Mouse (Mus musculus) ES-Bruce4 (cell line): Measurements from ENCODE around the gene Rmnd5a.

Experiments used
- CTCF ChIP-seq: IDR thresholded peaks from one replicate; pipeline ENCODE4 v1.8.1; 2011; ENCODE audit warnings: low read depth, low read length
- EP300 ChIP-seq: IDR thresholded peaks from 2 replicates; pipeline ENCODE4 v1.6.1; 2011; ENCODE audit warnings: low read depth, low read length; ENCODE audit not compliant: insufficient read depth
- POLR2A ChIP-seq: IDR thresholded peaks from one replicate; pipeline ENCODE4 v1.8.1; 2011; ENCODE audit warnings: low read length; ENCODE audit not compliant: insufficient read depth

- TF ChIP-seq CTCF (no peak), POLR2A (no peak), EP300 (no peak)
Observed at GRCm38 (mm10) chr6:71440217-71440491, 283 bp downstream of the Rmnd5a start.
